Mouse (Mus musculus): ENCODE data around the gene Mpp5. TPM values are rescaled to one million over a fixed set of nuclear protein-coding genes. Genes with fewer than 3 reads are reported as not detected.

Mpp5 gene
- 24.0 and 24.2 TPM in 2 replicates for polyA plus RNA-seq (2016; fragmentation: Nextera tagmentation; extraction: Ambion mirVana)

- H3K4me3 ChIP-seq, result peak within 1 kb of the TSS; percentile 81
- H3K9me3 ChIP-seq, result no peaks in the 10 kb centered on the region
- H3K4me1 ChIP-seq, result peaks cover 10% of the 10 kb centered on the region
- H3K36me3 ChIP-seq, result no peaks in the 10 kb centered on the region
- H3K9ac ChIP-seq (replicated peaks), result peak within 1 kb of the TSS; percentile 81
- WGBS, result under 1% methylated on average over 94 of the region's 98 CpGs
- peaks cover 3% of the 10 kb centered on the region; the same call in 1 of the 2 replicates for H3K27me3 ChIP-seq
- H3K27ac ChIP-seq (replicated peaks), result peak within 1 kb of the TSS; percentile 89
- peak within 1 kb of the TSS; percentile 80 for H3K4me2 ChIP-seq (replicated peaks)
- ATAC-seq (ENCODE audit: low FRiP score, low read depth), result peak; percentile 100
These were observed at the start of gene Mpp5 for GRCm38 (mm10) chr12:78748557-78749377. Mpp5 (plus strand) TSS chr12:78748907.

GRCm38 (mm10) chr12:78717783-78718182 is 30.9 kb upstream of the Mpp5 start:
- Histone ChIP-seq H3K4me1 (no peaks in the 10 kb centered on the region), H3K4me3 (no peak overlapping the region), H3K9ac (replicated peaks) (no peak overlapping the region), H3K27me3 (no peaks in the 10 kb centered on the region), H3K9me3 (no peaks in the 10 kb centered on the region), H3K36me3 (no peaks in the 10 kb centered on the region), H3K4me2 (replicated peaks) (no peak overlapping the region), H3K27ac (replicated peaks) (no peak overlapping the region)
- 83% methylated on average over 2 of the region's 2 CpGs for WGBS
- ATAC-seq (ENCODE audit: low FRiP score, low read depth), result no peak

GRCm38 (mm10) chr12:78727723-78728122 is 21.0 kb upstream of the Mpp5 start:
- H3K9me3 ChIP-seq, result no peaks in the 10 kb centered on the region
- 64% methylated on average over 4 of the region's 4 CpGs for WGBS
- H3K4me1 ChIP-seq, result no peaks in the 10 kb centered on the region
- H3K9ac ChIP-seq (replicated peaks), result no peak overlapping the region
- no peaks in the 10 kb centered on the region for H3K27me3 ChIP-seq
- no peaks in the 10 kb centered on the region for H3K36me3 ChIP-seq
- no peak overlapping the region for H3K4me3 ChIP-seq
- ATAC-seq (ENCODE audit: low FRiP score, low read depth), result no peak
- H3K27ac ChIP-seq (replicated peaks), result no peak overlapping the region
- no peak overlapping the region for H3K4me2 ChIP-seq (replicated peaks)

- Histone ChIP-seq H3K4me3 (no peak overlapping the region), H3K9ac (replicated peaks) (no peak overlapping the region), H3K4me1 (no peaks in the 10 kb centered on the region), H3K27ac (replicated peaks) (no peak overlapping the region), H3K27me3 (no peaks in the 10 kb centered on the region), H3K4me2 (replicated peaks) (no peak overlapping the region), H3K9me3 (no peaks in the 10 kb centered on the region), H3K36me3 (no peaks in the 10 kb centered on the region)
- 69% methylated on average over 2 of the region's 2 CpGs for WGBS
- no peak for ATAC-seq (ENCODE audit: low FRiP score, low read depth)
These were observed 9.1 kb upstream of the Mpp5 start for GRCm38 (mm10) chr12:78739633-78740032.

- WGBS, result 94% methylated on average over 2 of the region's 2 CpGs
- Histone ChIP-seq H3K36me3 (no peaks in the 10 kb centered on the region), H3K27me3 (no peaks in the 10 kb centered on the region), H3K27ac (replicated peaks) (no peak overlapping the region), H3K9me3 (no peaks in the 10 kb centered on the region), H3K4me1 (no peaks in the 10 kb centered on the region), H3K4me3 (no peak overlapping the region), H3K9ac (replicated peaks) (no peak overlapping the region), H3K4me2 (replicated peaks) (no peak overlapping the region)
- no peak for ATAC-seq (ENCODE audit: low FRiP score, low read depth)
These were observed 8.4 kb upstream of the Mpp5 start for GRCm38 (mm10) chr12:78740289-78740688.

- WGBS, result 76% methylated on average over 6 of the region's 6 CpGs
These were observed 2.5 kb upstream of the Mpp5 start for GRCm38 (mm10) chr12:78746226-78746625.

GRCm38 (mm10) chr12:78747406-78747805 is 1.3 kb upstream of the Mpp5 start:
- no peaks in the 10 kb centered on the region for H3K36me3 ChIP-seq
- no peak overlapping the region for H3K27ac ChIP-seq (replicated peaks)
- H3K4me1 ChIP-seq, result peaks cover 10% of the 10 kb centered on the region
- H3K9ac ChIP-seq (replicated peaks), result no peak overlapping the region
- peak overlapping the region; percentile 80; the same call in 1 of the 2 replicates for H3K4me2 ChIP-seq (replicated peaks)
- WGBS, result 43% methylated on average over 1 of the region's 1 CpGs
- peaks cover 3% of the 10 kb centered on the region; the same call in 1 of the 2 replicates for H3K27me3 ChIP-seq
- H3K9me3 ChIP-seq, result no peaks in the 10 kb centered on the region
- H3K4me3 ChIP-seq, result no peak overlapping the region
- ATAC-seq (ENCODE audit: low FRiP score, low read depth), result no peak

More at GRCm38 (mm10) chr12:78746226-78746625, 2.5 kb upstream of the Mpp5 start:
- no peak overlapping the region for H3K27ac ChIP-seq (replicated peaks)
- H3K9ac ChIP-seq (replicated peaks), result no peak overlapping the region
- H3K4me2 ChIP-seq (replicated peaks), result no peak overlapping the region
- peaks cover 3% of the 10 kb centered on the region; the same call in 1 of the 2 replicates for H3K27me3 ChIP-seq
- no peaks in the 10 kb centered on the region for H3K9me3 ChIP-seq
- H3K36me3 ChIP-seq, result no peaks in the 10 kb centered on the region
- no peak for ATAC-seq (ENCODE audit: low FRiP score, low read depth)
- peaks cover 10% of the 10 kb centered on the region for H3K4me1 ChIP-seq
- no peak overlapping the region for H3K4me3 ChIP-seq

GRCm38 (mm10) chr12:78748113-78748512 is 594 bp upstream of the Mpp5 start:
- Histone ChIP-seq H3K27me3 (peaks cover 3% of the 10 kb centered on the region; the same call in 1 of the 2 replicates), H3K9me3 (no peaks in the 10 kb centered on the region), H3K9ac (replicated peaks) (peak overlapping the region; percentile 61), H3K36me3 (no peaks in the 10 kb centered on the region), H3K4me3 (peak overlapping the region; percentile 81), H3K4me1 (peaks cover 10% of the 10 kb centered on the region), H3K27ac (replicated peaks) (peak overlapping the region; percentile 89; the same call in 1 of the 2 replicates), H3K4me2 (replicated peaks) (peak overlapping the region; percentile 80)
- ATAC-seq (ENCODE audit: low FRiP score, low read depth), result peak; percentile 14
- WGBS, result under 1% methylated on average over 10 of the region's 10 CpGs

GRCm38 (mm10) chr12:78749378-78749801 is 683 bp downstream of the Mpp5 start:
- H3K27me3 ChIP-seq, result peaks cover 3% of the 10 kb centered on the region; the same call in 1 of the 2 replicates
- peak overlapping the region; percentile 81 for H3K4me3 ChIP-seq
- peaks cover 10% of the 10 kb centered on the region for H3K4me1 ChIP-seq
- H3K27ac ChIP-seq (replicated peaks), result peak overlapping the region; percentile 89
- no peaks in the 10 kb centered on the region for H3K36me3 ChIP-seq
- peak overlapping the region; percentile 80 for H3K4me2 ChIP-seq (replicated peaks)
- H3K9me3 ChIP-seq, result no peaks in the 10 kb centered on the region
- peak; percentile 14; the same call in 1 of the 2 replicates for ATAC-seq (ENCODE audit: low FRiP score, low read depth)
- H3K9ac ChIP-seq (replicated peaks), result peak overlapping the region; percentile 81
- 0% methylated on average over 24 of the region's 25 CpGs for WGBS

GRCm38 (mm10) chr12:78761979-78762378 is 13.3 kb downstream of the Mpp5 start:
- Histone ChIP-seq H3K9me3 (no peaks in the 10 kb centered on the region), H3K4me3 (no peak overlapping the region), H3K9ac (replicated peaks) (no peak overlapping the region), H3K27ac (replicated peaks) (no peak overlapping the region), H3K4me1 (no peaks in the 10 kb centered on the region), H3K27me3 (no peaks in the 10 kb centered on the region), H3K36me3 (no peaks in the 10 kb centered on the region), H3K4me2 (replicated peaks) (no peak overlapping the region)
- no peak for ATAC-seq (ENCODE audit: low FRiP score, low read depth)

- WGBS, result 84% methylated on average over 6 of the region's 6 CpGs
- H3K9me3 ChIP-seq, result no peaks in the 10 kb centered on the region
- H3K4me1 ChIP-seq, result no peaks in the 10 kb centered on the region
- H3K9ac ChIP-seq (replicated peaks), result no peak overlapping the region
- no peak overlapping the region for H3K4me3 ChIP-seq
- no peak overlapping the region for H3K4me2 ChIP-seq (replicated peaks)
- no peak for ATAC-seq (ENCODE audit: low FRiP score, low read depth)
- no peaks in the 10 kb centered on the region for H3K36me3 ChIP-seq
- no peaks in the 10 kb centered on the region for H3K27me3 ChIP-seq
- H3K27ac ChIP-seq (replicated peaks), result no peak overlapping the region
These were observed 20.5 kb downstream of the Mpp5 start for GRCm38 (mm10) chr12:78769031-78769713.

GRCm38 (mm10) chr12:78773211-78773610 is 24.5 kb downstream of the Mpp5 start:
- no peak for ATAC-seq (ENCODE audit: low FRiP score, low read depth)
- Histone ChIP-seq H3K9me3 (no peaks in the 10 kb centered on the region), H3K4me3 (no peak overlapping the region), H3K4me1 (peaks cover 8% of the 10 kb centered on the region), H3K4me2 (replicated peaks) (no peak overlapping the region), H3K36me3 (no peaks in the 10 kb centered on the region), H3K27ac (replicated peaks) (no peak overlapping the region), H3K9ac (replicated peaks) (no peak overlapping the region), H3K27me3 (no peaks in the 10 kb centered on the region)
- WGBS, result 79% methylated on average over 2 of the region's 2 CpGs
